7 mouse cellular contexts compared by ENCODE assay signal in the genomic region with DNA sequence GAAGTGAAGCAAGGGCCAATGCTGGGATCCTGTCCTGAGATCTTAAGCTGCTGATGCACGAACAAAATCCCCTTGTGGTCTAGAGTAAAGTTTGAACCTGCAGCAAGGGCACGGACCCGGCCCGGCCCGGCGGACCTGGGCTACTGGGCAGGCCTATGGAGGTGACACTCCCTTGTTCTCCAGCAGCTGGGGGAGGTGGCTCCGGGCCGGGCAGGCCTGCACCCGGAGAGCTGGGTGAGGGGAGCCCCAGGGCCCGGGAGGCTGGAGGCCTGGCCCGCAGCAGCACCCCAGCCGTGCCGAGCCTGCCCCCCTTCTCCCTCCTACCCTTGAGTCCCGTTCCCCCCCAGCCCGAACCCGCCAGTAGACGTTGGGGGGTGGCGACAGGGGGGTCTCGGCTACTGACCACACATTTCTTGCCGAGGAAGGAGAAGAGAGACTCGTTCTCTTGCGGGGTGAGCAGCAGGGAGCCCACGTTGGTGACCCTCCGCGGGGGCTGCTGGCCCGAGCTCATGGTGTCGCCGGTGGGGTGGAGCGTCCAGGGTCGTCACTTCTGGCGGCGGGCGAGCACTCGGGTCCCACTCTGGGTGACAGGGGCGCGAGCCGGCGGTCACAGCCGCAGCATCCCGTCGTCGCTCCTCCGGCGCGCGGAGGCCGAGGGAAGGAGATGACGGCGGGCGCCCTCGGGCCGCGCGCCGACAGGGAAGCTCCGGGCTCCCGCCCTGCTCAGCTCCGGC. TPM values are rescaled to one million over a fixed set of nuclear protein-coding genes. Genes with fewer than 3 reads are reported as not detected.
DNase-seq lines count a peak whose midpoint lies in the region; ATAC-seq and TF ChIP-seq lines count a peak whose summit lies in the region.

No protein-coding gene starts in this region.

- no peak for TF ChIP-seq CTCF in bone marrow macrophage, adult 2 months (IDR thresholded peaks at IDR 0.05; ENCODE audit: low read depth, low read length)

- peak overlapping the region; percentile 74 for H3K27ac ChIP-seq in bone marrow macrophage, adult 2 months (ENCODE audit: insufficient read depth, low read depth, low read length)

- peaks cover 10% of the 10 kb centered on the region for H3K4me1 ChIP-seq in bone marrow macrophage, adult 2 months (ENCODE audit: control insufficient read depth, insufficient read depth, low read length)

- no peak for TF ChIP-seq POLR2A in bone marrow macrophage, adult 2 months (IDR thresholded peaks at IDR 0.05; ENCODE audit: borderline replicate concordance, low read depth, low read length)

- peak; percentile 20 to 38 for ATAC-seq in hematopoietic stem cell, adult 5-6 weeks (replicated peaks in 1 of 2; ENCODE audit: insufficient read depth in 1 of 2, low FRiP score in 2 of 2, low TSS enrichment in 1 of 2, low read depth in 1 of 2, poor library complexity in 2 of 2, severe bottlenecking in 2 of 2)

- peak overlapping the region; percentile 73 for H3K4me3 ChIP-seq in bone marrow macrophage, adult 2 months (ENCODE audit: insufficient read depth, low read length)

- DNase-seq in MN1 (ENCODE audit: low spot score) = peak; percentile 54
- peak; percentile 27 for DNase-seq in frontal cortex, adult 2 months (ENCODE audit: extremely low spot score in 1 of 2, low spot score in 1 of 2)
- DNase-seq in layer of hippocampus, adult 8-10 months (ENCODE audit: low spot score in 2 of 2) = peak; percentile 15 to 29
- peak; percentile 58 for DNase-seq in lung, postnatal 14 days
- DNase-seq in ovary, postnatal 36 days (ENCODE audit: low spot score) = peak; percentile 49

RNA-seq across cellular contexts. Expression of a gene that starts 0.5 kb away (rescaled TPM):
- 18.5 and 18.7 TPM in 2 replicates for polyA plus RNA-seq in bone marrow macrophage, adult 2 months (2012; ENCODE audit: insufficient read depth, insufficient read length, missing spikeins)
- polyA plus RNA-seq in frontal cortex, adult 2 months (2012; rRNA removed) = 55.3 and 57.4 TPM in 2 replicates
- 9.5 and 17.6 TPM in 2 replicates for total RNA-seq in hematopoietic stem cell, adult 5-6 weeks (2017)
- total RNA-seq in layer of hippocampus, adult 8-10 months (2022) = 100 to 1,000 TPM; 112 to 126 (median 122) TPM

Comparison
In these comparisons a context has a peak if more than half of its experiments do, and no peak if none do; other contexts are left out.
1. Peak in every context shown above with its lines: DNase-seq, ATAC-seq, H3K4me3 ChIP-seq and H3K27ac ChIP-seq.